ENCODE assay signal across 23 mouse cellular contexts in genomic region chr5:30969440-30969839, GRCm38 (mm10). TPM values are rescaled to one million over a fixed set of nuclear protein-coding genes. Genes with fewer than 3 reads are reported as not detected.
A peak's percentile ranks its signal among the peaks of the same experiment; 100 is the strongest.
DNase-seq lines count a peak whose midpoint lies in the region; ATAC-seq and TF ChIP-seq lines count a peak whose summit lies in the region.
"Had no signal": no experiment of that assay in that cellular context is flagged by ENCODE, and none has a peak within 500 bp of the region (broad histone marks: within the 10 kb centered on the region; RNA-seq: fewer than 3 reads in every experiment).

No protein-coding gene starts in this region.

- no peaks in the 10 kb centered on the region for H3K36me3 ChIP-seq in liver, embryonic 11.5 days (ENCODE audit: control insufficient read depth, insufficient read depth, low read length)
- no peaks in the 10 kb centered on the region for H3K36me3 ChIP-seq in liver, postnatal 0 days (replicated peaks; ENCODE audit: insufficient read depth, low read length)
- H3K36me3 ChIP-seq in liver, embryonic 14.5 days (replicated peaks; ENCODE audit: control insufficient read depth, insufficient read depth, low read depth), result no peaks in the 10 kb centered on the region
- no peaks in the 10 kb centered on the region for H3K36me3 ChIP-seq in stomach, postnatal 0 days (ENCODE audit: control insufficient read depth, insufficient read depth, low read length)
- H3K36me3 ChIP-seq: embryonic facial prominence, embryonic 13.5 days; hindbrain, embryonic 13.5 days had no signal

- H3K27me3 ChIP-seq in liver, embryonic 11.5 days (replicated peaks; ENCODE audit: control insufficient read depth, insufficient read depth, low read length), result no peaks in the 10 kb centered on the region; the same call in none of the 2 replicates
- H3K27me3 ChIP-seq in liver, postnatal 0 days (ENCODE audit: insufficient read depth, low read length), result no peaks in the 10 kb centered on the region
- no peaks in the 10 kb centered on the region for H3K27me3 ChIP-seq in liver, embryonic 14.5 days (ENCODE audit: control insufficient read depth, insufficient read depth, low read length)
- no peaks in the 10 kb centered on the region for H3K27me3 ChIP-seq in stomach, postnatal 0 days (ENCODE audit: control insufficient read depth, insufficient read depth, low read length)
- H3K27me3 ChIP-seq: embryonic facial prominence, embryonic 13.5 days had no signal

- H3K4me1 ChIP-seq in liver, embryonic 11.5 days (replicated peaks; ENCODE audit: control insufficient read depth, insufficient read depth, low read length), result 0 out of 2 replicates have a peak, but pooled peaks cover 10% of the 10 kb centered on the region
- peaks cover 5% of the 10 kb centered on the region for H3K4me1 ChIP-seq in liver, postnatal 0 days (ENCODE audit: insufficient read depth)
- peaks cover 4 to 8% of the 10 kb centered on the region in 2 experiments for H3K4me1 ChIP-seq in liver, embryonic 14.5 days (replicated peaks; ENCODE audit: control insufficient read depth in 2 of 2, insufficient read depth in 2 of 2, low read length in 1 of 2)
- H3K4me1 ChIP-seq in stomach, postnatal 0 days (replicated peaks; ENCODE audit: control insufficient read depth, insufficient read depth), result no peaks in the 10 kb centered on the region
- H3K4me1 ChIP-seq: embryonic facial prominence, embryonic 13.5 days; forebrain, embryonic 13.5 days; hindbrain, embryonic 13.5 days had no signal

- 58% methylated on average over 2 of the region's 2 CpGs for WGBS in liver, embryonic 11.5 days
- 55% methylated on average over 2 of the region's 2 CpGs for WGBS in liver, postnatal 0 days (ENCODE audit: insufficient replicate concordance)
- WGBS in liver, embryonic 14.5 days (ENCODE audit: insufficient replicate concordance), result 10% methylated on average over 2 of the region's 2 CpGs
- WGBS in stomach, postnatal 0 days, result 45% methylated on average over 2 of the region's 2 CpGs

- no peak overlapping the region for H3K9ac ChIP-seq in liver, embryonic 11.5 days (ENCODE audit: low read depth, low read length)
- H3K9ac ChIP-seq in liver, postnatal 0 days (replicated peaks), result no peak overlapping the region
- H3K9ac ChIP-seq in liver, embryonic 14.5 days (replicated peaks), result no peak overlapping the region
- no peak overlapping the region for H3K9ac ChIP-seq in stomach, postnatal 0 days (ENCODE audit: low read length)
- H3K9ac ChIP-seq: embryonic facial prominence, embryonic 13.5 days; forebrain, embryonic 13.5 days; hindbrain, embryonic 13.5 days had no signal

- H3K4me2 ChIP-seq in liver, embryonic 11.5 days, result no peak overlapping the region
- no peak overlapping the region for H3K4me2 ChIP-seq in liver, postnatal 0 days (ENCODE audit: low read depth, low read length)
- H3K4me2 ChIP-seq in liver, embryonic 14.5 days (ENCODE audit: low read depth), result no peak overlapping the region
- H3K4me2 ChIP-seq in stomach, postnatal 0 days (replicated peaks; ENCODE audit: low read depth), result no peak overlapping the region
- H3K4me2 ChIP-seq: embryonic facial prominence, embryonic 13.5 days; forebrain, embryonic 13.5 days; hindbrain, embryonic 13.5 days had no signal

- ATAC-seq in liver, embryonic 11.5 days (replicated peaks; ENCODE audit: low FRiP score), result peak; percentile 51; the same call in 1 of the 2 replicates
- ATAC-seq in liver, postnatal 0 days, result no peak
- ATAC-seq in liver, embryonic 14.5 days (ENCODE audit: insufficient read depth), result peak; percentile 37; the same call in 1 of the 2 replicates
- peak; percentile 89 for ATAC-seq in stomach, postnatal 0 days (ENCODE audit: low FRiP score, low TSS enrichment)
- ATAC-seq: forebrain, embryonic 13.5 days; midbrain, embryonic 16.5 days had no signal

- TF ChIP-seq CTCF in liver, postnatal 0 days (IDR thresholded peaks at IDR 0.05; ENCODE audit: low read depth), result no peak
- no peak for TF ChIP-seq CTCF in liver, embryonic 14.5 days (IDR thresholded peaks at IDR 0.05; ENCODE audit: low read depth)
- no peak for TF ChIP-seq CTCF in stomach, postnatal 0 days (IDR thresholded peaks at IDR 0.05; ENCODE audit: low read depth)

- no peaks in the 10 kb centered on the region for H3K9me3 ChIP-seq in liver, embryonic 11.5 days (ENCODE audit: control insufficient read depth, low read length)
- H3K9me3 ChIP-seq in liver, postnatal 0 days (ENCODE audit: low read length), result no peaks in the 10 kb centered on the region
- no peaks in the 10 kb centered on the region for H3K9me3 ChIP-seq in liver, embryonic 14.5 days (ENCODE audit: control insufficient read depth, low read length)
- H3K9me3 ChIP-seq in stomach, postnatal 0 days (ENCODE audit: control insufficient read depth, low read length), result no peaks in the 10 kb centered on the region
- H3K9me3 ChIP-seq: embryonic facial prominence, embryonic 13.5 days; forebrain, embryonic 13.5 days; hindbrain, embryonic 13.5 days had no signal

- TF ChIP-seq EP300 in liver, postnatal 0 days (IDR thresholded peaks at IDR 0.05; ENCODE audit: low read depth), result no peak
- no peak for TF ChIP-seq EP300 in liver, embryonic 14.5 days (IDR thresholded peaks at IDR 0.05; ENCODE audit: low read depth)
- TF ChIP-seq EP300 in stomach, postnatal 0 days (optimal IDR thresholded peaks at IDR 0.05), result no peak

- no peak overlapping the region for H3K4me3 ChIP-seq in liver, embryonic 11.5 days (ENCODE audit: low read depth, low read length)
- no peak overlapping the region for H3K4me3 ChIP-seq in liver, postnatal 0 days (ENCODE audit: low read depth, low read length)
- H3K4me3 ChIP-seq in liver, embryonic 14.5 days (ENCODE audit: insufficient read depth in 1 of 2, low read depth in 2 of 2, low read length in 2 of 2), result no peak overlapping the region
- no peak overlapping the region for H3K4me3 ChIP-seq in stomach, postnatal 0 days (ENCODE audit: low read depth, low read length)
- H3K4me3 ChIP-seq: embryonic facial prominence, embryonic 13.5 days; forebrain, embryonic 13.5 days; gastrocnemius, adult 2 months; hindbrain, embryonic 13.5 days; layer of hippocampus, adult 2 months had no signal

- H3K27ac ChIP-seq in liver, embryonic 11.5 days (ENCODE audit: low read depth, low read length), result no peak overlapping the region
- no peak overlapping the region for H3K27ac ChIP-seq in liver, postnatal 0 days (ENCODE audit: low read depth)
- H3K27ac ChIP-seq in liver, embryonic 14.5 days, result no peak overlapping the region
- 0 out of 2 replicates have a peak overlapping the region, but pooled peaks have one; percentile 35 for H3K27ac ChIP-seq in stomach, postnatal 0 days (replicated peaks)
- H3K27ac ChIP-seq: embryonic facial prominence, embryonic 13.5 days; forebrain, embryonic 13.5 days; gastrocnemius, adult 2 months; hindbrain, embryonic 13.5 days; layer of hippocampus, adult 2 months had no signal

- no peak for DNase-seq in liver, embryonic 11.5 days (ENCODE audit: low spot score)
- DNase-seq in liver, postnatal 0 days, result no peak
- DNase-seq in c-Kit-positive CD71-positive TER-119-positive erythroid progenitor cells, embryonic 14.5 days (ENCODE audit: low spot score), result peak; percentile 40
- DNase-seq in liver, embryonic 14.5 days (ENCODE audit: low read depth in 3 of 3, low spot score in 3 of 3), result no peak
- peak; percentile 47 for DNase-seq in stomach, postnatal 0 days (ENCODE audit: low spot score)
- DNase-seq in adrenal gland, postnatal 36 days, result no peak
- DNase-seq in spleen, postnatal 14 days (ENCODE audit: low spot score in 2 of 2), result no peak
- DNase-seq: adrenal gland, adult 2 months; cerebellum, adult 2 months; cerebellum, postnatal 25 days; embryo, embryonic 11 days; gastrocnemius, adult 2 months; heart, postnatal 36 days; kidney, adult 8-10 months; kidney, postnatal 10 days; lung, adult 2 months; thymus, postnatal 25 days had no signal

RNA-seq across cellular contexts. Expression of gene Tcf23, which starts 1.0 kb away (rescaled TPM):
- polyA plus RNA-seq in liver, embryonic 11.5 days (2014; fragmentation: Nextera tagmentation; extraction: Ambion mirVana), result 0.04 TPM in 2 replicates
- polyA plus RNA-seq in liver, postnatal 0 days (2015; fragmentation: Nextera tagmentation; extraction: Ambion mirVana), result 0.05 TPM in 1 of 2 replicates, not detected in the other
- 0.01 TPM in 2 replicates for polyA plus RNA-seq in liver, embryonic 14.5 days (2012; rRNA removed)
- polyA plus RNA-seq in liver, embryonic 14.5 days (2014; fragmentation: Nextera tagmentation; extraction: Ambion mirVana), result 0.09 TPM in 1 of 2 replicates, not detected in the other
- polyA plus RNA-seq in stomach, postnatal 0 days (2015; fragmentation: Nextera tagmentation; extraction: Ambion mirVana), result 4.3 and 4.5 TPM in 2 replicates
- total RNA-seq in adrenal gland, postnatal 36 days (2021), result 1 to 10 TPM; 1.1 to 2.8 TPM
- polyA plus RNA-seq: embryonic facial prominence, embryonic 13.5 days; forebrain, embryonic 13.5 days; hindbrain, embryonic 13.5 days; midbrain, embryonic 16.5 days; neural tube, embryonic 14.5 days had no signal

RNA-seq across cellular contexts. Expression of gene Preb, which starts 9.3 kb away (rescaled TPM):
- polyA plus RNA-seq in liver, embryonic 11.5 days (2014; fragmentation: Nextera tagmentation; extraction: Ambion mirVana), result 111 and 118 TPM in 2 replicates
- polyA plus RNA-seq in liver, postnatal 0 days (2015; fragmentation: Nextera tagmentation; extraction: Ambion mirVana), result 79.2 and 80.6 TPM in 2 replicates
- polyA plus RNA-seq in liver, embryonic 14.5 days (2012; rRNA removed), result 89.2 and 95.2 TPM in 2 replicates
- polyA plus RNA-seq in liver, embryonic 14.5 days (2014; fragmentation: Nextera tagmentation; extraction: Ambion mirVana), result 53.8 and 59.6 TPM in 2 replicates
- polyA plus RNA-seq in stomach, postnatal 0 days (2015; fragmentation: Nextera tagmentation; extraction: Ambion mirVana), result 88.1 and 93.1 TPM in 2 replicates
- 100 to 1,000 TPM; 121 to 157 TPM for total RNA-seq in adrenal gland, postnatal 36 days (2021)

RNA-seq across cellular contexts. Expression of gene Cgref1, which starts 24.0 kb away (rescaled TPM):
- polyA plus RNA-seq in liver, embryonic 11.5 days (2014; fragmentation: Nextera tagmentation; extraction: Ambion mirVana), result 5.4 and 8.2 TPM in 2 replicates
- polyA plus RNA-seq in liver, postnatal 0 days (2015; fragmentation: Nextera tagmentation; extraction: Ambion mirVana), result 18.7 and 22.8 TPM in 2 replicates
- polyA plus RNA-seq in liver, embryonic 14.5 days (2012; rRNA removed), result 2.9 and 4.2 TPM in 2 replicates
- 5.1 and 5.4 TPM in 2 replicates for polyA plus RNA-seq in liver, embryonic 14.5 days (2014; fragmentation: Nextera tagmentation; extraction: Ambion mirVana)
- 22.5 and 24.8 TPM in 2 replicates for polyA plus RNA-seq in stomach, postnatal 0 days (2015; fragmentation: Nextera tagmentation; extraction: Ambion mirVana)
- 1 to 10 TPM in 1 of 2 experiments, under 1 TPM in 1; 0.89 to 1.3 TPM for total RNA-seq in adrenal gland, postnatal 36 days (2021)

RNA-seq across cellular contexts. Expression of gene Khk, which starts 48.2 kb away (rescaled TPM):
- polyA plus RNA-seq in liver, embryonic 11.5 days (2014; fragmentation: Nextera tagmentation; extraction: Ambion mirVana), result 58.6 and 60.2 TPM in 2 replicates
- polyA plus RNA-seq in liver, postnatal 0 days (2015; fragmentation: Nextera tagmentation; extraction: Ambion mirVana), result 56.9 and 57.7 TPM in 2 replicates
- polyA plus RNA-seq in liver, embryonic 14.5 days (2012; rRNA removed), result 30.3 and 31.1 TPM in 2 replicates
- 38.8 and 40.8 TPM in 2 replicates for polyA plus RNA-seq in liver, embryonic 14.5 days (2014; fragmentation: Nextera tagmentation; extraction: Ambion mirVana)
- 28.4 and 33.6 TPM in 2 replicates for polyA plus RNA-seq in stomach, postnatal 0 days (2015; fragmentation: Nextera tagmentation; extraction: Ambion mirVana)
- 10 to 100 TPM; 37.5 to 64.9 TPM for total RNA-seq in adrenal gland, postnatal 36 days (2021)

RNA-seq across cellular contexts. Expression of gene Emilin1, which starts 56.2 kb away (rescaled TPM):
- polyA plus RNA-seq in liver, embryonic 11.5 days (2014; fragmentation: Nextera tagmentation; extraction: Ambion mirVana), result 89.5 and 95.1 TPM in 2 replicates
- 25.3 and 30.9 TPM in 2 replicates for polyA plus RNA-seq in liver, postnatal 0 days (2015; fragmentation: Nextera tagmentation; extraction: Ambion mirVana)
- polyA plus RNA-seq in liver, embryonic 14.5 days (2012; rRNA removed), result 18.4 and 22.2 TPM in 2 replicates
- 21.3 and 23.2 TPM in 2 replicates for polyA plus RNA-seq in liver, embryonic 14.5 days (2014; fragmentation: Nextera tagmentation; extraction: Ambion mirVana)
- 85.6 and 97.0 TPM in 2 replicates for polyA plus RNA-seq in stomach, postnatal 0 days (2015; fragmentation: Nextera tagmentation; extraction: Ambion mirVana)
- total RNA-seq in adrenal gland, postnatal 36 days (2021), result 10 to 100 TPM; 49.8 to 56.0 TPM

Comparison
In these comparisons a context has a peak if more than half of its experiments do, and no peak if none do; other contexts are left out.
1. DNase-seq: peak in c-Kit-positive CD71-positive TER-119-positive erythroid progenitor cells, embryonic 14.5 days (single experiment) and stomach, postnatal 0 days (single experiment); none in liver, embryonic 11.5 days (single experiment), liver, postnatal 0 days (single experiment), liver, embryonic 14.5 days (0 of 3), adrenal gland, postnatal 36 days (0 of 2) and spleen, postnatal 14 days (0 of 2).